In genomic region chr6:34234443-34235020, GRCm38 (mm10) we compare ENCODE assay signal across 18 mouse cellular contexts. TPM values are rescaled to one million over a fixed set of nuclear protein-coding genes. Genes with fewer than 3 reads are reported as not detected.
DNase-seq lines count a peak whose midpoint lies in the region; ATAC-seq and TF ChIP-seq lines count a peak whose summit lies in the region.
"Had no signal": no experiment of that assay in that cellular context is flagged by ENCODE, and none has a peak within 500 bp of the region (broad histone marks: within the 10 kb centered on the region; RNA-seq: fewer than 3 reads in every experiment).

No protein-coding gene starts in this region.

- H3K4me1 ChIP-seq in hindbrain, embryonic 13.5 days (replicated peaks) = peaks cover 5% of the 10 kb centered on the region; the same call in 1 of the 2 replicates
- no peaks in the 10 kb centered on the region for H3K4me1 ChIP-seq in hindbrain, postnatal 0 days (ENCODE audit: insufficient read depth, low read length)
- H3K4me1 ChIP-seq in intestine, postnatal 0 days (replicated peaks; ENCODE audit: control insufficient read depth, insufficient read depth, low read length) = no peaks in the 10 kb centered on the region
- H3K4me1 ChIP-seq in midbrain, postnatal 0 days (ENCODE audit: insufficient read depth, low read length) = no peaks in the 10 kb centered on the region
- H3K4me1 ChIP-seq: midbrain, embryonic 12.5 days had no signal

- H3K4me2 ChIP-seq in hindbrain, embryonic 13.5 days = no peak overlapping the region
- no peak overlapping the region for H3K4me2 ChIP-seq in hindbrain, postnatal 0 days (ENCODE audit: low read depth, low read length)
- H3K4me2 ChIP-seq in intestine, postnatal 0 days (replicated peaks; ENCODE audit: low read depth) = no peak overlapping the region
- H3K4me2 ChIP-seq in midbrain, postnatal 0 days (ENCODE audit: low read depth, low read length, poor library complexity, severe bottlenecking) = no peak overlapping the region
- H3K4me2 ChIP-seq: hindbrain, embryonic 12.5 days; midbrain, embryonic 12.5 days had no signal

- no peak for ATAC-seq in hindbrain, embryonic 13.5 days (ENCODE audit: low FRiP score)
- no peak for ATAC-seq in hindbrain, postnatal 0 days
- ATAC-seq in intestine, postnatal 0 days = peak; percentile 61; the same call in 1 of the 2 replicates
- ATAC-seq in midbrain, postnatal 0 days (ENCODE audit: low FRiP score) = no peak
- ATAC-seq: lung, postnatal 0 days had no signal

- no peak overlapping the region for H3K4me3 ChIP-seq in hindbrain, embryonic 13.5 days
- no peak overlapping the region for H3K4me3 ChIP-seq in hindbrain, postnatal 0 days (ENCODE audit: low read length)
- H3K4me3 ChIP-seq in intestine, postnatal 0 days (ENCODE audit: low read depth, low read length) = no peak overlapping the region
- H3K4me3 ChIP-seq in midbrain, postnatal 0 days (ENCODE audit: low read depth, low read length) = no peak overlapping the region
- H3K4me3 ChIP-seq: embryonic facial prominence, embryonic 10.5 days; hindbrain, embryonic 12.5 days; midbrain, embryonic 12.5 days had no signal

- 0 out of 2 replicates have a peak overlapping the region, but pooled peaks have one; percentile 9 for H3K27ac ChIP-seq in hindbrain, embryonic 13.5 days
- H3K27ac ChIP-seq in hindbrain, postnatal 0 days = no peak overlapping the region
- no peak overlapping the region for H3K27ac ChIP-seq in intestine, postnatal 0 days (ENCODE audit: low read depth, low read length)
- H3K27ac ChIP-seq in midbrain, postnatal 0 days (ENCODE audit: low read depth, low read length) = no peak overlapping the region
- H3K27ac ChIP-seq: embryonic facial prominence, embryonic 10.5 days; hindbrain, embryonic 12.5 days; midbrain, embryonic 12.5 days had no signal

- 76% methylated on average over 5 of the region's 5 CpGs for WGBS in hindbrain, embryonic 13.5 days
- 67% methylated on average over 5 of the region's 5 CpGs for WGBS in hindbrain, postnatal 0 days
- 77% methylated on average over 5 of the region's 5 CpGs for WGBS in intestine, postnatal 0 days
- 82% methylated on average over 5 of the region's 5 CpGs for WGBS in midbrain, postnatal 0 days

- H3K27me3 ChIP-seq in hindbrain, embryonic 13.5 days = 0 out of 2 replicates have a peak, but pooled peaks cover 3% of the 10 kb centered on the region
- no peaks in the 10 kb centered on the region for H3K27me3 ChIP-seq in hindbrain, postnatal 0 days (ENCODE audit: insufficient read depth, low read length)
- no peaks in the 10 kb centered on the region for H3K27me3 ChIP-seq in intestine, postnatal 0 days (replicated peaks; ENCODE audit: control insufficient read depth, insufficient read depth, low read length)
- no peaks in the 10 kb centered on the region for H3K27me3 ChIP-seq in midbrain, postnatal 0 days (ENCODE audit: insufficient read depth, low read length)
- H3K27me3 ChIP-seq: hindbrain, embryonic 12.5 days had no signal

- TF ChIP-seq CTCF in hindbrain, postnatal 0 days (IDR thresholded peaks at IDR 0.05; ENCODE audit: low read depth) = no peak
- TF ChIP-seq CTCF in intestine, postnatal 0 days (IDR thresholded peaks at IDR 0.05; ENCODE audit: low read depth) = no peak
- no peak for TF ChIP-seq CTCF in midbrain, postnatal 0 days (IDR thresholded peaks at IDR 0.05)

- no peak overlapping the region for H3K9ac ChIP-seq in hindbrain, embryonic 13.5 days
- H3K9ac ChIP-seq in hindbrain, postnatal 0 days (replicated peaks; ENCODE audit: low read length) = no peak overlapping the region
- no peak overlapping the region for H3K9ac ChIP-seq in intestine, postnatal 0 days (ENCODE audit: low read depth, low read length)
- H3K9ac ChIP-seq in midbrain, postnatal 0 days (replicated peaks; ENCODE audit: low read length, poor library complexity, severe bottlenecking) = no peak overlapping the region
- H3K9ac ChIP-seq: hindbrain, embryonic 12.5 days; midbrain, embryonic 12.5 days had no signal

- peak; percentile 11 to 32 for DNase-seq in adrenal gland, adult (ENCODE audit: inconsistent age in 2 of 2, low spot score in 1 of 2)
- DNase-seq in adrenal gland, postnatal 14 days = no peak
- DNase-seq in hindbrain, postnatal 0 days (ENCODE audit: low spot score) = no peak
- peak; percentile 67 for DNase-seq in Muller cell, postnatal 12 days (ENCODE audit: inconsistent ontology term)
- DNase-seq in midbrain, postnatal 0 days (ENCODE audit: low spot score) = no peak
- no peak for DNase-seq in left cerebral cortex, adult 18-20 months (ENCODE audit: low spot score in 2 of 2)
- DNase-seq: cerebellum, adult 8-10 months; gastrocnemius, postnatal 25 days; heart, postnatal 10 days; layer of hippocampus, postnatal 36 days; liver; right cerebral cortex, postnatal 25 days had no signal

- H3K36me3 ChIP-seq in hindbrain, embryonic 13.5 days = no peaks in the 10 kb centered on the region
- no peaks in the 10 kb centered on the region for H3K36me3 ChIP-seq in hindbrain, postnatal 0 days (ENCODE audit: insufficient read depth, low read length)
- H3K36me3 ChIP-seq in intestine, postnatal 0 days (ENCODE audit: control insufficient read depth, insufficient read depth) = no peaks in the 10 kb centered on the region
- H3K36me3 ChIP-seq in midbrain, postnatal 0 days (ENCODE audit: insufficient read depth, low read length) = no peaks in the 10 kb centered on the region
- H3K36me3 ChIP-seq: embryonic facial prominence, embryonic 10.5 days; hindbrain, embryonic 12.5 days; midbrain, embryonic 12.5 days had no signal

- H3K9me3 ChIP-seq in hindbrain, embryonic 13.5 days = no peaks in the 10 kb centered on the region
- no peaks in the 10 kb centered on the region for H3K9me3 ChIP-seq in hindbrain, postnatal 0 days (ENCODE audit: low read length)
- H3K9me3 ChIP-seq in intestine, postnatal 0 days (ENCODE audit: control insufficient read depth) = no peaks in the 10 kb centered on the region
- H3K9me3 ChIP-seq in midbrain, postnatal 0 days (ENCODE audit: low read length) = no peaks in the 10 kb centered on the region
- H3K9me3 ChIP-seq: embryonic facial prominence, embryonic 10.5 days; hindbrain, embryonic 12.5 days; midbrain, embryonic 12.5 days had no signal

RNA-seq across cellular contexts. Expression of gene Slc35b4, which starts 57.6 kb away (rescaled TPM):
- 24.1 and 24.5 TPM in 2 replicates for total RNA-seq in adrenal gland, postnatal 14 days (2021)
- 36.8 and 40.7 TPM in 2 replicates for polyA plus RNA-seq in hindbrain, embryonic 13.5 days (2015; fragmentation: Nextera tagmentation; extraction: Ambion mirVana)
- total RNA-seq in hindbrain, postnatal 0 days (2014; rRNA removed) = 30.4 TPM in 2 replicates
- 26.0 and 28.7 TPM in 2 replicates for polyA plus RNA-seq in hindbrain, postnatal 0 days (2015; fragmentation: Nextera tagmentation; extraction: Ambion mirVana)
- 17.2 and 19.1 TPM in 2 replicates for polyA plus RNA-seq in intestine, postnatal 0 days (2015; fragmentation: Nextera tagmentation; extraction: Ambion mirVana)
- total RNA-seq in midbrain, postnatal 0 days (2014; rRNA removed) = 24.5 and 30.8 TPM in 2 replicates
- polyA plus RNA-seq in midbrain, postnatal 0 days (2015; fragmentation: Nextera tagmentation; extraction: Ambion mirVana) = 30.6 and 36.5 TPM in 2 replicates
- 10 to 100 TPM; 67.9 to 71.3 TPM for total RNA-seq in left cerebral cortex, adult 18-20 months (2021)

Comparison
In these comparisons a context has a peak if more than half of its experiments do, and no peak if none do; other contexts are left out.
1. DNase-seq: peak in adrenal gland, adult (2 of 2) and Muller cell, postnatal 12 days (single experiment); none in adrenal gland, postnatal 14 days (single experiment), hindbrain, postnatal 0 days (single experiment), midbrain, postnatal 0 days (single experiment) and left cerebral cortex, adult 18-20 months (0 of 2).